Mouse (Mus musculus) CD4-positive, CD25-positive, alpha-beta regulatory T cell, adult 4 months (primary cell): ENCODE data around the gene Nrxn1. TPM values are rescaled to one million over a fixed set of nuclear protein-coding genes. Genes with fewer than 3 reads are reported as not detected.
"Not testable (repeated sequence)": the region's sequence is repeated elsewhere in the genome, so short reads cannot be mapped to it uniquely, and the experiment has no call there.

ENCODE experiments used
- ATAC-seq: one replicate; pipeline ENCODE4 v1.8.0; 2017
- polyA plus RNA-seq, 2 experiments: library from polyadenylated mRNA; unstranded; fragments of 100-300 nt; shearing (Covaris generic); gene quantifications; one replicate each; pipeline ENCODE4 v1.2.1; 2017

The Nrxn1 gene
- polyA plus RNA-seq, 2 experiments from 2014 or later: 0.34 TPM; not detected in 1

DNA sequence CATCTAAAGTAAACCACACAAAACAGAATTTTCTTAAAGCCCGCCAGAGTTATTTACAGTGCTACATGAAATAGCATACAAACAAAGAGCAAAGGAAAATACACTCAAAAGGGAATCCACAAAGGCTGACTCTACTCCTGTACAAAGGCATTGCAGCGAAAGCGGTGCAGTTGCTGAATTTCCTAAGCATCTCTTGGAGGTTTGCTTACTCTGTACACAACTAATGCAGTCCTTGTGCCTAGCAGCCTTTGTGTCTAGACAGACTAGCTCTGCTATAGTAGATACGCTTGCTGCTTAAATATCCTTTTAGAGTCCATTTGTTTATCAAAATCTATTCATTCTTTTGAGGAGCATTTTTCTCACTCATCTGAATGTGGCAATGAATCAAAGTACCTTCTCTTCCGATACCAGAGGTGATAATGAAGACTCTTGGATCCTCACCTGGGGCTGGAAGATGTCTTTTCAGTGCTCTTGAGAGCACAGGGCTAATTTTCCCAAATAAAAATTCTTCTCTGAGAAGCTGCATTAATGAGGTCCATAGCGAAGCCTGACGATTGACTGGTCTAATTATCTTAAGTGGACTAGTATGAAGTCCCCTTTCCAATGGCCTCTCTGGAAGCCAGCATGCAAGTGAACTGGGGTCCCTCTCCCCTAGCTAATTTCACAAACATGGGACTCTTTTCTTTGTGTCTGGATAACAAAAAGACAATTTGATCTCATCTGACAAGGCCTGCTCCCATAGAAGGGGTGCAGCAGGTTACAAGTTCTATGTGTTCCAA lies 845.6 kb downstream of the Nrxn1 start:
- ATAC-seq: no peak

DNA sequence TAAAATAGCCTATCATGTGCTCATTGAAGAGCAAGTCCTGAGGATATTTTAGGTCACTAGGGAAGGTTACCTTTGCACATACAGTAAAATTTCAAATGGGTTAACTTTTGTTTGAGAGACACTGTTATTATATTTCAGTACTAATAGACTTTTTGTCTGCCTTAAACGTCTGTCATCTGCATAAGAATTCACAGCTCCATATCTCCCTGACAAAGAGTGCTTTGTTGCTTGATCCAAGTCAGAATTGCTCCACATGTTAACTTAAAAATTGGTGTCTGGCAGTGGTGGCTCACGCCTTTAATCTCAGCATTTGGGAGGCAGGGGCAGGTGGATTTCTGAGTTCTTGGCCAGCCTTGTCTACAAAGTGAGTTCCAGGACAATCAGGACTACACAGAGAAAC lies 848.5 kb downstream of the Nrxn1 start:
- ATAC-seq: no peak

GRCm38 (mm10) chr17:90238964-90239363 lies 853.9 kb downstream of the Nrxn1 start:
- ATAC-seq: no peak

GRCm38 (mm10) chr17:90238517-90238916 lies 854.4 kb downstream of the Nrxn1 start:
- no peak for ATAC-seq

GRCm38 (mm10) chr17:90235674-90236073 lies 857.2 kb downstream of the Nrxn1 start:
- not testable (repeated sequence) for ATAC-seq

- ATAC-seq: no peak
Measured at GRCm38 (mm10) chr17:90234806-90235205, 858.1 kb downstream of the Nrxn1 start.

DNA sequence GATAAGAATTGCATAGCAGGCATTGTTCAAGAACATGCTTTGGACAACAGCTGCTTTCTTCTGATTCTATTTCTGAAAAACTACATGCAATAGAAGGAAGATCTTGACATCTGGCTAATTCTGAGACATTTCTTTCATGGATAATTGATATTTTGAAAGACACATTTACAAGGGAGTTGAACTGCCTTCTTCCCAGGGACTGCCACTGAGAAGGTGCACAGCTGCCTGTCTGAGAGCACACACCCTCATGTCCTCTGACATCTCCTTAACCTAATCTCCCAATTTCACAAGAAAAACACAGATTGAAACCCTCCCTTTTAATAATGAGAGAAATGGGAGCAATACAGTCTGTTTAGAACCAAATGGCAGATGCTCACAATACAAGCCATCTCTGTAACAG lies 884.3 kb downstream of the Nrxn1 start:
- ATAC-seq: no peak

- ATAC-seq: no peak
Measured at GRCm38 (mm10) chr17:90207617-90208016, 885.3 kb downstream of the Nrxn1 start.

DNA sequence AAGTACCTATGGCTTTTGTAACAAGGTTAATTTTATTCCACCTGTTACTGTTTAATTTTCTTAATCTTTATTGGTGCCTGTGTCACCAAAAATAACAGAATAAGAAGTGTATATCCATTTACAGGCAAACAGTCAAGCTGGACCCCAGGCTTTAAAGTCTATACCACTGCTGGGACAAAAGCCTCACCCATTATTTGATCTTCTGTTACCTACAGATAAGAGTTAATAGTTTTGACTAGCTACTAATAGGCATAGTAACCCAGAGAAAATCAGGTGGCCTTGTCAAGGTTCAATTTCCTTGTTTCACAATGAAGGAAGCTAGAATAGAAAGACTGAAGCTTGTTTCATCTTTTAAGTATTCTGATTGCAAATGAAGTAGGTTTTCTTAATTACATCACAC lies 888.9 kb downstream of the Nrxn1 start:
- no peak for ATAC-seq

DNA sequence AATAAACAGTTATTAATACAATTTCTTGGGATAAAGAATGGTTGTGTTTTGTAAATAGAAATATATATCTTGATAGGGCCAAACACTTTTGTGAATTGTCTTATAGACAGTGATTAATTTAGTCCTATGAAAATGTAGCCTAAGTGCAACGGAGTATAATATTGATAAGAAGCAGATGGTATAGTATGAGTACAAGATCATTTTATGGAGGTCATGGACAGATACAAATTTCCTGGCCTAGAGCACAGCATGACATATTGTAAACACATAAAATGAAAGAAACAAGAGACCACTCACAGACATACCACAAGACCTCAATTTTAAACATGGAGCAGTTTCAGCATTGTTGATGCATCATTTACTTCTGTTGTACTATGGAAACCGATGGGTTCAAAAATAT lies 890.1 kb downstream of the Nrxn1 start:
- no peak for ATAC-seq

DNA sequence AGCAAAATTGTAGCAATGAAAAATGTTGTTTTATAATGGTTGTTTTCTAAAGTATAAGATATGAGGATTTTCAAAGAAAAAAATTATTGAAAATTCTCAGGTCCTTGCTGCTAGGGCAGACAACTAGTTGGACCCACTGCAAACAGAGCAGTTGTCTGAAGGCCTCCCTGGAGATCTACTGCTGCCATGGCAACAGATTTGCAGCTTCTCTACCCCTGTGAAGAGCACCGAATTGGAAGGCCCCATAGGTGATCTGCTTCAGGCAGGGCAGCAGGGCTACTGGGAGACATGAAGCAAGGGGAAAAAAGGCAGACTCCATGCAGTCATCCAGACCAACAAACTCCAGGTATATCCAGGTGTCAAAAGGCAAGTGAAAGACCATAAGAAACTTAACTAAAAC lies 896.1 kb downstream of the Nrxn1 start:
- no peak for ATAC-seq

DNA sequence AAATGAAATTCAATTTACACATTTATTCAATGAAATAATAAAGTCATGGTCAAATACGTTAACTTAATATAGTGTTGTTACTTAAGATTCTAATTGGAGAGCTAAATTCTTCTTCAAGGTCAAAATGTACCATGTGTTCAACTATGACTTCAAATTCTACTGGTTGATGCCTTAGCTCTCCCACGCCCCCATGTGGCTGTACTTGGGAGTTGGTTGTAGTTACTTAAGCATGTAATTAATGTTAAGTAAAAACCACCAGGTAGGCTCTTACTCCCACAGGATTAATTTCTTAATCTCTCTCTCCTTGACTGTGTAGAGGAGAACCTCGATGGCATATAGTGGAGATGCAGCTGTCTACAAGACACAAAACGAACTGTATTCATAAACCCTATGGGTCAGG lies 951.3 kb downstream of the Nrxn1 start:
- no peak for ATAC-seq

DNA sequence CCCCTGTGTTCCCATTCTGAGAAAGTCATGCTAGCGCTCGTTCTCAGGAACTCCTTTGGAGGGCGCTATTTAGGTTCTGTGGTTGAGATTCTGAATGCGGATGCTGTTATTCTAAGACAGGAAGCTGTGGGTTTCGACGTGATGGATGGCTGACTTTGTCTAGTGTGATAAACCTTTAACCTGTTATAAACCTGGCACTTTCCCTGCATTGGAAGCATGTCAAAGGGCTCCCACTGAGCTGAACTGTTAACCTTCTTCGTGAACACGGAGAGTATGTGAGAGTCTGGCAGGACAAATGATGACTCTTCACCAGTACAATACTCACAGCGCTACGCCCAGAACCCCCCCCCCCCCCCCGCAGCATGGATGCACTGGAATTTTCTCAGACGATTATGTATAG lies 962.0 kb downstream of the Nrxn1 start:
- no peak for ATAC-seq

DNA sequence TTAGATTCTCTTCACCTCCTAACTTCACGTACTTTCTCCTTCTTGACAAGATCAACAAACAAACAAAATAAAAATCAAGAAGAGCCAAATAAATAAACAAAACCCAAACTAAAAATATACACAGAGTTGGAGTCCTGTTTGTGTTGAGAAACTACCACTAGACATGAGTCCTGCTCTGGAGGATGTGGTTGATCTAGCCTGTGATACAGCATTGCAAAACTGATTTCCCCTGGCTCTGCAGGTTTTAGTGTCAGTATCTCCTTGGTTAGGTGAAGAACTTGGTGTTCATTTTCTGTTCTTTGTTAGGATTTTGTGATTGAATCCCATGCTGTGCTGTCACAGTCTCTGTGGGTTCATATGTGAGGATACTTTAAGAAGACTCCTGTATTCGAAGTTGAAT lies 963.7 kb downstream of the Nrxn1 start:
- no peak for ATAC-seq

- ATAC-seq: no peak
Measured at GRCm38 (mm10) chr17:90127561-90127960, 965.3 kb downstream of the Nrxn1 start.

GRCm38 (mm10) chr17:90122796-90123481 lies 969.9 kb downstream of the Nrxn1 start:
- ATAC-seq: no peak

- ATAC-seq: no peak
Measured at GRCm38 (mm10) chr17:90116241-90116640, 976.6 kb downstream of the Nrxn1 start.

DNA sequence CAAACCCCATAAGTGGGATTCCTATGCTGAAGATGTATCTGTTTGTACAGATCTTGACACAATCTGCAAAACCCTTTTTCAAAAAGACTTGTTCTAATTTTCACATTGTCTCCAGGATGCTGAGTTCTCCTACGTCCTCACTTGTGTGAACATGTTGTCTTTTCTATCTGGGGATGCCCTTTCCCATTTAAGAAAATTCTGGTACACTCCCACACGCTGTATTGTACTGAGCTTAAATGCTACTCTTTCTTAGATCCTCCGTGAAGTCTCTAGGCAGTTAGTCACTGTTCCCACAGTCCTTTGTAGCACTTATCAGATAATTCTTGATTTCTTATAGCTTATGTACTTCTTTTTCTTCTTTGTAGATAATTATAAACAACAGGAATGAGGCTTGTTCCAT lies 997.9 kb downstream of the Nrxn1 start:
- no peak for ATAC-seq

DNA sequence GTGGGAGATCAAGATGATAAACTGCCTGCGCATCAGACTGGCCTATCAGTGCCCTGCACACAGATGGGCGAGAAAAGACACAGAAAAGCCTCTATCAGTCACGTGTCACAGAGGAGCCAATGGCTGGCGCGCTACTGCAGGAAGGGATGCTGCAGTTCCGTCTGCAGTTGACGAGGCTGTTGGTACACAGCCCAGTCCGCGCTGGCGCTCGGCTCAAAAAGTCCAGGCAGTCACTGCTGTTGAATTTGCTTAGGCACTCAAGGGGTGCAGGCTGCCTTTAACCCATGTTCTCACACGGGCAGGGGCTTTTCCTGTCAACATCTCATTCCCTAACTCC lies 1004.6 kb downstream of the Nrxn1 start:
- ATAC-seq: no peak

DNA sequence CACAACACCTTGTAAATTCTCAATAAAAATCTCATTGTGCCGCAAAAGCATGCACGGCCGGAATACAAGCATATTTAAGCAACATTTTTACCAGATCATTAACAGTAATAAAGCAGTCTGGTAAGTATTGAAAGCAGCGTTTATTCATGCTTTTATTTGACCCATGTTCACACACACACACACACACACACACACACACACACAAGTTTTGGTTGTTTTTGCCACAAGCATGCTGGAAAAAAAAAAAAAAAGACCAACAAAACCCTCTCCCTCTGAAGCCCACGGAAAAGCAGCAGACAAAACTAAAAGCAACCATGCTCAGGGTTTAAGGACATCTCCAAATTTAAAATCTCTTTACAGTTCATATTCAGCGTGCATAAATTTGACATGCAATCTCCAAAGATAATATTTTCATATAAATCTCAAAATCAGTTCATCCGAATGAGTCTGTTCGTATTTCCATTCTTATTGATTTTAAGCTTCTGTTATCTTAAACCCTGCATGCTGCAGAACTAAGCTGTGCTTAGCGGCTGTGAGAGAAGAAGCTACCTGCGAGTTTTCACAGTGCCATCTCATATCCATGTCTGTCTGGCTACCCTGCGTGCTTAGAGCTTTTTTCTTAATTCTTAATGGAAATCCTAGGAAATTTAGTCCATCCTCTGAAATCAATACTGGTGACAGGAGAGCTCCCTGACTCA lies 1005.1 kb downstream of the Nrxn1 start:
- no peak for ATAC-seq

GRCm38 (mm10) chr17:90086826-90087225 lies 1006.0 kb downstream of the Nrxn1 start:
- no peak for ATAC-seq

DNA sequence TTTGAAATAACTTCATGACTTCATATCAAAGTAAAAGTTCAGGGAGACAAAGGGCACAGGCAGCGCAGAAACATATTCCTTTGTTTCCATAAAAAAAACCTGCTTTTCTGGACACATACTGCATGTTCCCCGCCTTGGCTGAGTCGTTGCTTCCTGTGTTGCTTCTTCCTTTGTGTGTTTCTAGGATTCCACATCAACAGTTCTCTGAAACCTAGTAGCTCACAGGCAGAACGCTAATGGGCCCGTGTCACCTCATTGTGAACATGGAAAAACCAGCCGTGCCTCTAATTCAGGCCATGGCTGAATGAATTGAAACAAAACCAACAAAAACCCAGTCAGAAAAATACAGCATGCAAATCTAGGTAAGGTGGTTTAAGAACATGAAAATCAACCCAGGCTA lies 1013.9 kb downstream of the Nrxn1 start:
- ATAC-seq: no peak

DNA sequence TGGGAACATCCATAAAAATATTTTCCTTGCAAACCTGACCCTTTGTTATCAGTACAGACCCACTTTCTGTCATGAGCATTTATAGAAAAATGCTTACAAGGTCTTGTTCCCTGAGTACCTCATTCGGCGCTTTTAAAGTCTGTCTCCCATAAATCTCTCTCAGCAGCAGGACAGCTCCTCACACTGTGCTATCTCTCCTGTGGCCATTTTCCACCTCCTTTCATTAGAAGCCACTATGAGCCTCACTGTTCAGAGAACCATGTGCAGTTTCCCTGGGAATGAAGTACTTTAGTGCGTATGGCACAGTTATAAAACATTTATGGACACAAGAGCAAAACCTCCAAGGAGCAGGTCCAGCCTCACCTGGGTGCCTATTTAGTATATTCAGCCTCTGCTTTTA lies 1014.4 kb downstream of the Nrxn1 start:
- ATAC-seq: no peak

DNA sequence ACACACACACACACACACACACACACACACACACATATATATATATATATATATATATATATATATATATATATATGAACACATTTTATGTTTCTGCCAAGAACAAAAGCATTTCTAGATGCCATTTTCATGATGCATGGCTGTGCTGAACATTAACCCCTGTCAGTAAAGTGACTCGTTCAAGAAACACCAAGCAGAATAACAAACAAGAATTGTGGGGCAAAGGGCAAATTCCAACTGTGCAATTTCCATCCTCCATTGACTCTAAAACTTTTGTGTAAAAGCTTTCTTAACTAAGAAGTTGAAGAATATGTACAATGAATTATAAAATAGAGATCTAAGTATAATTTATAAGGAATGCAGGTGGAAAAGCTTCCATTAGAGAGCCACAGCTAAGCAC lies 1030.0 kb downstream of the Nrxn1 start:
- no peak for ATAC-seq
